Mouse (Mus musculus) liver, embryonic 16.5 days (tissue): ENCODE data around the gene Mroh7. TPM values are rescaled to one million over a fixed set of nuclear protein-coding genes. Genes with fewer than 3 reads are reported as not detected.

Experiments used
- ATAC-seq: fragments of 200-750 bp; cut with Nextera tagmentation; 2 replicates; pipeline ENCODE4 v1.8.0; 2017; ENCODE audit warnings: low read depth, mild to moderate bottlenecking, moderate number of reproducible peaks, moderate library complexity
- H3K27ac ChIP-seq: fragments of 300-500 bp; sonication (generic); 2 replicates; pipeline ENCODE4 v1.5.1; 2014; ENCODE audit warnings: mild to moderate bottlenecking, low read length
- H3K27me3 ChIP-seq: fragments of 300-500 bp; sonication (generic); 2 replicates; pipeline ENCODE4 v1.6.1; 2014; ENCODE audit warnings: low read depth, low read length, mixed read lengths; ENCODE audit not compliant: control insufficient read depth, insufficient read depth
- H3K36me3 ChIP-seq: fragments of 300-500 bp; sonication (generic); 2 replicates; pipeline ENCODE4 v1.6.1; 2014; ENCODE audit warnings: mild to moderate bottlenecking; ENCODE audit not compliant: control insufficient read depth, insufficient read depth
- H3K4me1 ChIP-seq: fragments of 300-500 bp; sonication (generic); 2 replicates; pipeline ENCODE4 v1.6.1; 2014; ENCODE audit warnings: low read depth, low read length, mixed read lengths; ENCODE audit not compliant: control insufficient read depth
- H3K4me2 ChIP-seq: fragments of 300-500 bp; sonication (generic); 2 replicates; pipeline ENCODE4 v1.6.1; 2014; ENCODE audit warnings: low read depth, low read length, mixed read lengths
- H3K4me3 ChIP-seq: fragments of 300-500 bp; sonication (generic); 2 replicates; pipeline ENCODE4 v1.5.1; 2014; ENCODE audit warnings: low read depth, mild to moderate bottlenecking, low read length
- H3K9ac ChIP-seq: fragments of 300-500 bp; sonication (generic); 2 replicates; pipeline ENCODE4 v1.6.1; 2014; ENCODE audit warnings: low read depth, low read length
- H3K9me3 ChIP-seq: fragments of 300-500 bp; sonication (generic); replicated peaks from 2 replicates; pipeline ENCODE4 v1.6.1; 2016; ENCODE audit warnings: low read length; ENCODE audit not compliant: control insufficient read depth
- WGBS: fragments of 180-500 bp; shearing (Covaris S2); extraction: QIAGEN DNeasy Blood & Tissue Kit; methylation state at CpG from one replicate; pipeline ENCODE4 v1.1.7; 2014; ENCODE audit not compliant: insufficient replicate concordance; 5-methylcytosine and 5-hydroxymethylcytosine counted together
- polyA plus RNA-seq: library from polyadenylated mRNA; unstranded; fragments of >200 nt; fragmentation: Nextera tagmentation; extraction: Ambion mirVana; gene quantifications from 2 replicates; pipeline ENCODE4 v1.2.1, GENCODE M21; 2015

Mroh7 gene
- polyA plus RNA-seq, 1 experiment from 2014 or later: 0.09 TPM

DNA sequence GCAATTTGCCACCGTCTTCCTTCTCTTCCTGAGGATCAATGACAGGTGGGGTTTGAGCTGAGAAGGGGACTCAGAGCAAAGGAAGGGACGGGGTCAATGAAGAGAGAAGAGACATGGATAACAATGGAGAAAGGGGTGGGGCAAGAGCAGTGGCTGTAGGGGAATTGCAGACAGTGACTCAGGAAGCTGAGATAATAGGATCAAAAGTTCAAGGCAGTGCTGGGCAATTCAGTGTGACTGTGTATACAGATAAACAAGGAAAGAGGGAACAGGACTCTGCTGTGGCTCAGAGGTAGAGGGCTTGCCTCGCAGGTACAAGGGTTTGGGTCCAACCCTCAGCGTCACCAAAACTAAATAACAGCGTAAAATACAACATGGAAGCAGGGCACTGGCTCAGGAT lies 22.8 kb downstream of the Mroh7 start:
- H3K36me3 ChIP-seq: no peaks in the 10 kb centered on the region
- ATAC-seq: 0 out of 2 replicates have a peak, but pooled peaks have one; percentile 13
- H3K27me3 ChIP-seq: no peaks in the 10 kb centered on the region; the same call in 1 of the 2 replicates
- H3K9me3 ChIP-seq: no peaks in the 10 kb centered on the region
- H3K9ac ChIP-seq: no peak overlapping the region
- no peak overlapping the region for H3K4me3 ChIP-seq
- 0 out of 2 replicates have a peak overlapping the region, but pooled peaks have one; percentile 5 for H3K4me2 ChIP-seq
- WGBS: 23% methylated on average over 5 of the region's 5 CpGs
- no peaks in the 10 kb centered on the region for H3K4me1 ChIP-seq
- H3K27ac ChIP-seq: no peak overlapping the region

DNA sequence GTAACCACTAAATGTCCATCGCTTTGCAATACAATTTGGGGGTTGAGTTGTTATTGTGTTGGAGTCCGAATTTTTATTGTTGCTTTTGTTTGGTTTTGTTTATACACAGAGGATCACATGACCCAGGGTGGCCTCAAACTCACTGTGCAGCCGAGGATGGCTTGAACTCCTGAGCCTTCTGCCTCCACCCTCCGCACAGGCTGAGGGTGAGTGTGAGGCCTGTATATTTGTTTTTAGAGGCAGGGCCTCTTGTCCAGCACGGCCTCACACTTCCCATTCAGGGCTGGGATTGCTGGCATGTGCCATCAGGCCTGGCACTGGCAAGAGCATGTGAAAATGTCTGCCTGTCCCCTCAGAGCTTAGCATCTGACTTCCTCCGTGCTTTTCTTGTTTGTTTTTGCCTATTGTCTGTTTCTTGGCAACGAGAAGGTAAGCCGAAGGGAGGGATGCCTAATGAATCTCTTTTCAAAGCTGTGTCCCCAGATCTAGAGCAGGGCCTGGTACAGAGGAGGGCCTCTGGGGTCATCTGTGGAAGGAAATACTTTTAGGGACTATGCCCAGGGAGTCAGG lies 25.5 kb downstream of the Mroh7 start:
- H3K9ac ChIP-seq: no peak overlapping the region
- no peaks in the 10 kb centered on the region for H3K4me1 ChIP-seq
- H3K27ac ChIP-seq: no peak overlapping the region
- H3K36me3 ChIP-seq: no peaks in the 10 kb centered on the region
- no peak overlapping the region for H3K4me3 ChIP-seq
- no peaks in the 10 kb centered on the region for H3K9me3 ChIP-seq
- no peak for ATAC-seq
- 42% methylated on average over 8 of the region's 8 CpGs for WGBS
- H3K4me2 ChIP-seq: no peak overlapping the region
- H3K27me3 ChIP-seq: no peaks in the 10 kb centered on the region; the same call in 1 of the 2 replicates

DNA sequence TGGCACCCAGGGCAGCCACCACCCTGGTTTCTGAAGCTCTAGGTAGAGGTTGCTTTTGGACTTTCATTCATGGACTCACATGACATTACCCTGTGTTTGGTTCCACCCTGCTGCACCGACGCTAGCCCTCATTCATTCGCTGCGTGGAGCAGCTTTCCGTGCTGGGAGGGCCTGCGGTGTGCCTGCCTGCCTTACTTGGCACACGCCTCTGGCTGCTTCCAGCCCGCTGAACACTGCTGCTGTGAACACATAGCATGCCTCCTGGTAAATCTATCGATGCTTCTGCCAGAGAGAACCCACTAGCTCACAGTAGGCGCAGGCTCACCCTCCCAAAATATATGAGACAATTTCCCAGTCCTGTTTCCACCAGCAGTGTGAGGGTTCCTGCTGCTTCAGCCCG lies 26.3 kb downstream of the Mroh7 start:
- Histone ChIP-seq H3K36me3 (no peaks in the 10 kb centered on the region), H3K4me3 (no peak overlapping the region), H3K9ac (no peak overlapping the region), H3K27me3 (no peaks in the 10 kb centered on the region), H3K9me3 (no peaks in the 10 kb centered on the region), H3K27ac (no peak overlapping the region), H3K4me2 (no peak overlapping the region), H3K4me1 (no peaks in the 10 kb centered on the region)
- no peak for ATAC-seq
- 70% methylated on average over 11 of the region's 11 CpGs for WGBS

DNA sequence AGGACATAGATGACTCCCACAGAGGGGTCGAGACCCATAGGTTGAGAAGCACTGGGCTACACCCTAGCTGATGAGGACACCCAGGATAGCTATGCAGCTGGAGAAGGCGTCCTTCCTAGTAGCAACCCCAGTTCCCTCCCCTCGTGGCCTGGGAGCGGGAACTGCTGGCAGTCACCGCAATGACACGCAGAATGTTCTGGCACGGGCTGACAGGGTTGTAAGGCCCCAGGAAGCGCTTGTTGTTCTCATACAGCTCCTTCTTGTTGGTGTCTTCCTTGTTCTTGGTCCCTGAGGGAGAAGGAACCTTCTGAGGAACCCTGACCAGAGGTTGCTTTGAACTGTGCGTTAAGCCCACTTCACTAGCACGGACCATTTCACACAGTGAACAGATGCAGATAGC lies 26.8 kb downstream of the Mroh7 start:
- WGBS: 62% methylated on average over 10 of the region's 10 CpGs
- Histone ChIP-seq H3K9ac (no peak overlapping the region), H3K27me3 (no peaks in the 10 kb centered on the region), H3K4me2 (no peak overlapping the region), H3K27ac (no peak overlapping the region), H3K4me1 (no peaks in the 10 kb centered on the region), H3K9me3 (no peaks in the 10 kb centered on the region), H3K36me3 (no peaks in the 10 kb centered on the region), H3K4me3 (no peak overlapping the region)
- ATAC-seq: no peak

DNA sequence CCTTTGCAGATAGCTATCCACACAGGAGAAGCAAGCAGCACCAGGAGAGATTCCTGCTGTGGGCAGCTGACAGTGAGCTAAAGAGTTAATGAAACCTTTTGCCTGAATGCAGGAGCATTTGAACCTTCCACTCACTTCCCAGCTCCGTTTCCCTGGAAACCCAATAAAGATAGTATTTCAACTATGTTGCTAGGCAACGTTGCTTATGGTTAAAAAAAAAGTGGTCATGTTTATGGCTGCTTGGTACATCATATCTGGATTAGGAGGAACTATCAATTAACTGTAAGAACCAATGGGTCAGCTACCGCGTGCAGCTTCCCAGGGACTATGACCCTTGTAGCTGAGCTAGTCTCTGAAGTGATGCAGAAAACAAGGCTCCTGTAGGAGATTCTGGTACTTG lies 29.9 kb downstream of the Mroh7 start:
- Histone ChIP-seq H3K4me3 (no peak overlapping the region), H3K9ac (no peak overlapping the region), H3K9me3 (no peaks in the 10 kb centered on the region), H3K27me3 (no peaks in the 10 kb centered on the region), H3K4me1 (no peaks in the 10 kb centered on the region), H3K4me2 (no peak overlapping the region), H3K36me3 (no peaks in the 10 kb centered on the region), H3K27ac (no peak overlapping the region)
- WGBS: 44% methylated on average over 4 of the region's 4 CpGs
- ATAC-seq: no peak

DNA sequence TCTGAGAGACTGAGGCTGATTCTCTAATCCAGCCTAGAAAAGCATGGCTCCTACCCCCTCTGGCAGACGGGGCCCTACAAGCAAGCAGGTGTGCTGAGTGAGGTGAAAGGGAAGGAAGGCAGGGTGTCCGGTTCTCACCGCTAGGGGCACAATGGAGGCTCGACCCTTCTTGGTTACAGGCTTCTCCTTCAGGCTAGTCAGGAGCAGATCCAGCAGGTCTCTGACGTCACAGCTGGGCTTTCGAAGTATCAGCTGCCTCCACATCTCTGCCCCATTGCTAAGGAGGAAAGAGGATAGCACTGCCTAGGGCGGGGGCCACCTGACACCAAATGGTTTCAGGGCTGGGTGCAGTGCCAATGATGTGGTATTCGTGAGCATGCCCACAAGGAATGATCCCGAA lies 30.7 kb downstream of the Mroh7 start:
- ATAC-seq: no peak
- WGBS: 12% methylated on average over 9 of the region's 9 CpGs
- no peak overlapping the region for H3K4me2 ChIP-seq
- no peak overlapping the region for H3K9ac ChIP-seq
- no peaks in the 10 kb centered on the region for H3K4me1 ChIP-seq
- no peak overlapping the region for H3K27ac ChIP-seq
- no peaks in the 10 kb centered on the region for H3K9me3 ChIP-seq
- H3K27me3 ChIP-seq: no peaks in the 10 kb centered on the region
- H3K4me3 ChIP-seq: no peak overlapping the region
- no peaks in the 10 kb centered on the region for H3K36me3 ChIP-seq

DNA sequence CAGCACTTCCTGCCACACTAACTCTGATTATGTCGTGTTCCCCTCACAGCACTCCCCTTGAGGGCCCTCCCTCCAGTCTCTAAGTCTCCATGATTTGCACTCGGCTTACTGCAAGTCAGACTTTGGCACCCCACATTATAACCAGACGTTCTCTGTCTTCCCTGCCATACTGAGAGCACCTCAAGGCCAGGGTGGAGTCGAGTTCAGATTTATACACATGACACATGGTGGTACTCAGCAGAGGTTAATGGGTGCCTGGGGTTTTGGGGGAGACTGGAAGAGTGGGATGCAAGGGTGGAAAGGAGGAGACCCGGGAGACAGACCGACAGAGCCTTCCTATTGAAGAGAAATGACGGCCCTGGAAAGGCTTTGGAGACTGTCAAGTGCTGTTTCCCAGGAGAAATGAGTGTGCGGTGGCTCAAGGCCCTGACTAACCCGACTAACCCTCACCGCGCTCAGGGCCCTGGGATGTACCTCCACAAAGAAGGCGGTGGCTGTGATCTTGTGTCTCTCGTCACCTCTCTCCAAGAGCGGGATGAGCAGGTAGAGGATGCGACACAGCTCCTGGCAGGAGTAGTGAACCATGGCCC lies 36.8 kb downstream of the Mroh7 start:
- H3K4me3 ChIP-seq: no peak overlapping the region
- no peaks in the 10 kb centered on the region for H3K36me3 ChIP-seq
- H3K27ac ChIP-seq: no peak overlapping the region
- H3K9me3 ChIP-seq: no peaks in the 10 kb centered on the region
- H3K4me1 ChIP-seq: peaks cover 1% of the 10 kb centered on the region; the same call in 1 of the 2 replicates
- WGBS: 67% methylated on average over 15 of the region's 15 CpGs
- no peak overlapping the region for H3K9ac ChIP-seq
- no peaks in the 10 kb centered on the region for H3K27me3 ChIP-seq
- H3K4me2 ChIP-seq: no peak overlapping the region
- ATAC-seq: no peak

DNA sequence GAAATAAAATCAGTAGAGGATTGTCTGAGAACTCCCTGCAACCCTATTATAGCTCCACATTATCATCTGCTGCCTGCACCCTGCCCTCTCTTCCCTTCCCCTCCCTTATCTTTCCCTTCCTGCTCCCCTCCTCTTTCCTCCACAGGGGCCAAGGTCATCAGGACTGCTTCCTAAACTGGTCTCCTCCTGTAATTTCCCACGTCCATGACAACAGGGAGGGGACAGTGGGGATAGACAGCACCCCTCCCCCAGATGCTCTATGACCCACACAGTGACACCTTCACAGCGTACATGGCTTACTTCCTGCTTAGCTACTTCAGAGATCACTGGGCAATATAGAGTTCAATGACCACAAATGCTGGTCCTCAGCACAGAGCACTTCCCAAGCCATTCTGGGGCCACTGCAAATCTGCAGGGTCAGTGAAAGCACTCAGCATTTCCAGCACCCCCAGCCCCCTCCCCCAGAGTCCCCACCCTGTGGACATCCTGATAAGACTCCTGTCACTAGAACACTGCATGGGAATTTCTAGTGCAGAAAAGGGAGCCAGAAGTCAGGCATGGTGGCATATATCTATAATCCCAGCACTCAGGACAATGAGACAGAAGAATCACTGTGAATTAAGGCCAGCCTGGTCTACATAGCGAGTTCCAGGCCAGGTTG lies 42.0 kb downstream of the Mroh7 start:
- Histone ChIP-seq H3K36me3 (no peaks in the 10 kb centered on the region), H3K4me1 (peaks cover 5% of the 10 kb centered on the region), H3K9me3 (no peaks in the 10 kb centered on the region), H3K4me2 (no peak overlapping the region), H3K27me3 (no peaks in the 10 kb centered on the region), H3K4me3 (no peak overlapping the region), H3K27ac (no peak overlapping the region), H3K9ac (no peak overlapping the region)
- 23% methylated on average over 3 of the region's 3 CpGs for WGBS
- ATAC-seq: peak; percentile 76

DNA sequence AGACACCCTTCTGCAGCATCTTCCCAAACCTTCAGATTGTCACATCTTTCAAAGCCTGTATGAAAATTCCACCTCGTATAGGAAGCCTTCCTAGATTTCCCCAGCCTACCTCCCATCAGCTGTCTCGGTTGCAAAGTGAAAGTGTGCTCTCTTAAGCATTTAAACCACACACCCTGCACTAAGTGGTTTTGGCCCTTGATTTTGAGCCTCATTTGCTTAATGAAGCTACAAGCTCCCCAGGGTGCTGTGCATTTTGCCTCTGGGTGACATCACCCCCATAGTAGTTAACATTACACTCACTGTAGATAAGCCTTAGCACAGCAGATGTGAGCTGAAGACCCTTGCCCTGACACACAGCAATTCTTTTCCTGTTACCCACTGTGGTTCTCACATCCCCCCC lies 49.8 kb downstream of the Mroh7 start:
- no peak for ATAC-seq
- peaks cover 20% of the 10 kb centered on the region for H3K4me1 ChIP-seq
- no peak overlapping the region for H3K9ac ChIP-seq
- WGBS: 45% methylated on average over 2 of the region's 2 CpGs
- no peak overlapping the region for H3K4me3 ChIP-seq
- H3K9me3 ChIP-seq: no peaks in the 10 kb centered on the region
- no peaks in the 10 kb centered on the region for H3K27me3 ChIP-seq
- H3K4me2 ChIP-seq: no peak overlapping the region
- H3K36me3 ChIP-seq: peaks cover 7% of the 10 kb centered on the region
- no peak overlapping the region for H3K27ac ChIP-seq
